Mouse (Mus musculus) brain, adult 2 months (tissue): ENCODE measurements around the gene Exosc6.
"Not testable (repeated sequence)": the region's sequence is repeated elsewhere in the genome, so short reads cannot be mapped to it uniquely, and the experiment has no call there.

Experiments
- DNase-seq: peaks from one replicate; pipeline ENCODE4 v3.0.0; 2011; ENCODE audit warnings: low read depth, low spot score

The Exosc6 gene

DNA sequence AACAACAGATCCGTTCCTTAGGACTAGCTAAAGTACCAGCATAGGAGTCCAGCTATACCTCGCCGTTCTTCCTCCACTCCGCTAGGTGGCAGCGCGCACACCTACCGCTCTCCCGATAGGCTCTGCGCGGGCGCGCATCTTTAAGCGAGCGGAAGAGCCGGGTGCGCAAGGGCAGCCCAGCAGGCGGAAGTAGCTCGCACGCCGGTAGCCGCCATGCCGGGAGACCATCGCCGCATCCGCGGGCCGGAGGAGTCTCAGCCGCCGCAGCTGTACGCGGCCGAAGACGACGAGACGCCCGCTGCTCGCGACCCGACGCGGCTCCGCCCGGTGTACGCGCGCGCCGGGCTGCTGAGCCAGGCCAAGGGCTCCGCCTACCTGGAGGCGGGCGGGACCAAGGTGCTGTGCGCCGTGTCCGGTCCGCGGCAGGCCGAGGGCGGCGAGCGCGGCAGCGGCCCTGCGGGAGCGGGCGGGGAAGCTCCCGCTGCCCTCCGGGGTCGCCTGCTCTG, at the start of gene Exosc6:
Exosc6 (plus strand) TSS at position 182 of the 506 bp plus-strand sequence.
- DNase-seq = peak; percentile 97

DNA sequence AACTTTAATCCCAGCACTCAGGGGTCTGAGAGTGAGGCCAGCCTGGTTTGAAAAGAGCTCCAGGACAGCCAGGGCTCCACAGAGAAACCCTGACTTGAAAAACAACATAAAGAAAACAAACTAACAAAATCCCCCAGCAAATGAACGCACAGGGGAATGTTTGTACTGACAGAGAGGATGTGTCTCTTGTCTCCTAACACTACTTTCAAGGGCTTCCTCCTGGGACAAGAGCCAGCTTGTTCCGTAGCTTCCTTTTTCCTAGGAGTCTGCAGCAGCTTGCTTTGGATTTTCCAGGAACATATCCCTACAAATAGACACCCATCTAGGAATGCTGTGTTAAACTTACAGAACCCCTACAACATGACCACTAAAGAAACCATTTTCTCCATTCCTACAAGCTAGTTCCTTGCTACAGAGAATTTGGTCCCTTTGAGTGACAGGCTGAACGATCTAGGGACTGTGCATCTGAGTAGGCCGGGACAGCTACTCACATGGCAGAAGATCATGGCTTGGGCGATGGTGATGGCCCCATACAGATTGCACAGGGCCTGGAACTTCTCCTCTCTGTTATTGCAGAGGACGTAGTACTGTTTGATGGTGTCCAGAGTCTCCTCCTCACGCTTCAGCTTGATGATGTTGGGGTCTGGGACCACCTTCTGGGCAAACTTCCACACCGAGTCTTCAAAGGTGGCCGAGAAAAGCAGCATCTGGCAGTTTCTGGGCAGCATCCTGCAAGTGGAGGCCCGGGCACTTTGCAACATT, 45.7 kb upstream of the Exosc6 start:
- DNase-seq = not testable (repeated sequence)

DNA sequence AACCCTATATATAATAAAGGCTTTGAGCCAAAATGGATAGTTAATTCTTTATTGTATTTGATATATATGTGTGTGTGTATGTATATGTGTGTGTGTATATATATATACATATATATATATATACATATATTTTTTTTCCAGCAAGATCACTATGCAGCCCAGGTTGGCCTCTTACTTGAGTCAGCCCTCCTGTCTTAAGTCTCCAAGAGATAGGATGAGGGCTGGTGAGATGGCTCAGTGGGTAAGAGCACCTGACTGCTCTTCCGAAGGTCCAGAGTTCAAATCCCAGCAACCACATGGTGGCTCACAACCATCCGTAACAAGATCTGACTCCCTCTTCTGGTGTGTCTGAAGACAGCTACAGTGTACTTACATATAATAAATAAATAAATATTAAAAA, 29.5 kb upstream of the Exosc6 start:
- DNase-seq = not testable (repeated sequence)

DNA sequence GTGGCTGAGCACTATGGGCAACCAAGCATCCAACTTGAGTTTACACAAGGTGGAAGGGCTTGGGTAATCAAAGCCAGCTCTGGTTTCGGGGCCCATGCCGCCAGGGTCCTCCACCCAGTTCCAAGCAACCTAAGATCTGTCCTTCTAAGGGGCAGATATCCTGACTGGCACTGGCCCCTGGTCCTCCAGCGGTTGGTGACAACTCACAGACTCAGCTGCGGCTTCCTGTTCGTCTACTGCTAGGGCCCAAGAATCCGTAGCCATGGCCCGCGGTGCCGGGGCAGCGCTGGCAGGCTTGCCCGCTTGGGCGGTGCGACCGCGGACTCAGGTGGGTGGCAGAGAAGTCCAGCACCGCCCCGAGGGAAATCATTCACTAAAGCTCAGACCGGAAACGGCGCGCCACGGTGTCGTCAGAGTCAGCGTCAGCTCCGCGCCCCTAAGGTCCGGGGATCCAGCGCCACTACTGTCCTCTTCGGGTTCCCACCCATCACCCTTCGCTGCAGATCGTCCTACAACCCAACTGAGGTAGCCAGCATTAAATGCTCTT, 28.7 kb upstream of the Exosc6 start:
- DNase-seq = peak; percentile 96

DNA sequence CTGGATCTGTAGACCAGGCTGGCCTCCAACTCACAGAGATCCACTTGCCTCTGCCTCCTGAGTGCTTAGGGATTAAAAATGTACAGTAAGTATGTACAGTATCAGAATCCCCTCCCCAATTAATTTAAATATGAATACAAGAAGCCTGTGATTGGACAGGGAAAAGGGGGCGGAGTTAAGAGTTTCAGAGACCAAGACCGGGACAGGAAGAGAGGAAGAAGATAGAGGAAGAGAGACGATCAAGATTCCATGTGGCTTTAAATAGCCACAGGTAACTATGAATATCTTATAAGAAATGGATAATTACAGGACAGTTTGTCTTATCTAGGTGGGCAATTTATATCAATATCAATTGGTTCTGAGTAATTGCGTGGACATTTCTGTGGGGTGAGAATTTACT, 26.6 kb upstream of the Exosc6 start:
- DNase-seq = no peak

DNA sequence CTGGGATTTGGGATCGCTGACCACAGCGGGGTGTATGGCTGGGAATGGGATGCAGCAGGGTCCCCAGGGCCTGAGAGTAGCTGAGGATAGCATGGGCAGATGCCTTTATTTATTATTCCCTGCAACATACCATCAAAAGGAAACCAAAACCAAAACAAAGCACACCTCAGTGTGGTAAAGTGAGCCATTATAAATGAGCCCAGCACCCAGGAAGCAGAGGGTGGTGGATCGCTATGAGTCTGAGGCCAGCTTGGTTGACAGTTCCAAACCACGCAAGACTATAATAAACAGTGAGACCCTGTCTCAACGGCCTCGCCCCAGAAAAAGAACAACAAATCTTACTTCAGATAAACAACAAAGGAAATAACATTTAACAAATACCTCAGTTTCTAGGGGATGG, 26.1 kb upstream of the Exosc6 start:
- no peak for DNase-seq

DNA sequence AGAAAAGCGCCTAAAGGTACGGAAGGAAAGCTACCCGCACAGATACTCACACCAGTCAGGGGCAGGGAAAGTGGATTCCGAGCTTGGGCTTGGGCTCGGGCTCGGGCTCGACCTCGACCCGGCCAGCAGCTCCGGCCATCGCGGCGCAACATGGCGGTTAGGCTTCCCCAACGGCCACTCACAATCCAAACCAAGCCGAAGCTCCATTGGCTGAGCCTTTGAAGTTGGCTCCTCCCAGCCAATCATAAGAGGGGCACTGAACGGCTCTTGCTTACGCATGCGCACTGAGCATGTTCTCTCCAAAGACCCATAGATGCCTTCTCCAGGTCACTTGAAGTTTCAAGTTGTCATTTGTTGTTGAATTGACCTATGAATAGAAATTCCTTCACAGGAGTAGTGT, 24.6 kb upstream of the Exosc6 start, which contains the start of gene Ddx19b:
Ddx19b (minus strand) TSS at position 180 of the 400 bp plus-strand sequence.
- no peak for DNase-seq

DNA sequence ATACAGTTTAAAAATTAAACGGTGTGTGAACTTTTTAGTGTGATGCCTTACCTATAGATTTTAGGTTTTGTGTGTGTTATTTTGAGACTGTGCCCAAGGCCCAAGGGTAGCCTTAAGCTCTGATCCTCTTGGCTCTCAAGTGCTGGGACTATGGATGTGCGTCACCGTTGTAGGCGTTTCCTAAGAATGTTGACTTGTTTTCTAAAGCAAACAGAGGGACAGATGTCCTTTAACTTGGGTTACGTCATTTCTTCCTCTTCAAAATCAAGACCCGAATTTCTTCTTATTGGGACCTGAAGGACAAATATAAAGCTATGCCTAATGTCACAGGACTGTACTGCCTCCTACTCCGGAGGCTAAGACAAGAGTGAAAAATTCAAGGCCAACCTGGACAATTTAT, 23.2 kb upstream of the Exosc6 start, which contains the start of gene Aars:
Aars (plus strand) TSS at position 229 of the 400 bp plus-strand sequence.
- DNase-seq = no peak

DNA sequence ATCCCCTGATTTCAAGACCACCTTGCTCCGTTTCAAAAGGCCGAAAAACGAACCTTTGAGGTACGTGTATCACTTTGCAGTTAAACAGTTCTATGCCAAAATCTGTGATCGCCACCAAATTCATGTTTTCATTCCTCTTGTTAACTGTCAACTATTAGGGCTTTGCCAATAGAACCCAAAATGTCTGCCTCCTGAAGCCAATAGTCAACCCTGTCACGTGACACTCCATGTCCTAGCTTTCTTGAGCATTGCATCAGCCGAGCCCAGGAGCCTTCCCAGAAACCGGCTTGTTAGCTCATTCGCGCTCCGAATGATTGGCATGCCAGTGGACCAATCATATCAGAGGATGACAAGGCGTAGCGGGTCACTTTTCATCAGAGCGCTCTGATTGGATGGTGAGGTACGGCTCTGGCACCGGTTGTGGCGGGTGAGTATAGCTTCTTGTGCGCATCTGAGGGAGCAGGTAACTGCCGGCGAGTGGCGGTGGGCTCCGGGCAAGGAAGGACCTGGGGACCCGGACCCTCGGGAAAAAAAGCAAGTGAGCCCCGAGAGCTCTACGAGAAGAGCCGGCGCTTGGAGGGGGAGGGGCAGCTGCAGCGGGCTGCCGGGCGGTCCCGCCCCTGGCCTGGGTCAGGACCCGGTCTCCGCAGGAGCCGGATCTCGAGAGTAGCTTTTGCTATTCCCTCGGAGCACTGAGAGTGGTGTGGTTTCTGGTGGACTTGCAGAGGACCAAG, 22.5 kb upstream of the Exosc6 start:
- DNase-seq = peak; percentile 100

DNA sequence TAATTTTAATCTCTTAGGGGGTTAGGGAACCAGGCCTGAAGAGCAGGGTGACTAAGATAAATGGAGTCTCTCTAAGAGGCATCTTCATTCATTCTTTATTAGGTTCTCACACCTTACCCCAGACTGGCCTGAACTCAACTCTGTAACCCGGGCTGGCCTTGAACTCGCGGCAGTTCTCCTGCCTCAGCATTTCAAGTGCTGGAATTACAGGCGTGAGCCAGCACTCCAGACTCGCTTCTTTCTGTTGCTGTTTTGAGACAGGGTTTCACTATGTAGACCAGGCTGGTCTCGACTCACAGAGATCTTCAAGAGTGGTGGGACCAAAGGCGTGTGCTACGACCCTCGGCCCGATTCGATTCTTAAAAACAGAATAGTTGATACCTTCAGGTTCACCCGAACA, 21.9 kb upstream of the Exosc6 start:
- DNase-seq = peak; percentile 43

DNA sequence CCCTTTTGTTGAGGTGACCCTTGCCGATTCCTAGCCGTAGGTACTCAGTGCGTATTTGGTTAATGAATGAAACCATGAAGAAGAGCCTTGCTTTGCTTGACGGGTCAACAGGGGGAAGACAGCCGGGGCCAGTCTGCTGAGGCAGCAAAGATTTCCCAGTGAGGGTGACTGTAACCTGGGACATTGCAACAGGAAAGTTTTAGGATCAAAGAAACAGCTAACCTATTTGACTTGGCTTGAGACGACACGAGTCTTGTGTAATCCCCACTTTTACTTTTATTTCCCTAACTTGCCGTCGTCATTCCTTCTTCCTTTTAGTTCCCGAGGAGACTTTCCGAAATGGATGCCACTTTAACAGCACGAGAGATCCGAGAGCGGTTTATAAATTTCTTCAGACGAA, 19.5 kb upstream of the Exosc6 start:
- no peak for DNase-seq

DNA sequence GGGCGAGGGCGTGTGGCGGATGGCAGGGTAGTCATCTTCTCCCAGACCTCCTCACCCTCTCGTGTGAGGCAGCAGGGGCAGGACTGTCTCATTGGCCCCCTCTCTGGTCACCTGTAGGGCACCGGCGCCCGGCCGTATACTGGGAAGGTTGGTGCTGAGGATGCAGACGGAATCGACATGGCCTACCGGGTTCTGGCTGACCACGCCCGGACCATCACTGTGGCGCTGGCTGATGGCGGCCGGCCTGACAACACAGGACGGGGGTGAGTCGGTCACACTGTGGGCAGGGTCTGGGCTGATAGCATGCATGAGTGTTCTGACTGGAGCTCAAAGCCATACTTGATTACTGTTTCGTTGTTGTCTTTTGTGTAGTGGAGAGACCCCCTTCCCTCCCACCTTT, 13.6 kb upstream of the Exosc6 start:
- DNase-seq = no peak

DNA sequence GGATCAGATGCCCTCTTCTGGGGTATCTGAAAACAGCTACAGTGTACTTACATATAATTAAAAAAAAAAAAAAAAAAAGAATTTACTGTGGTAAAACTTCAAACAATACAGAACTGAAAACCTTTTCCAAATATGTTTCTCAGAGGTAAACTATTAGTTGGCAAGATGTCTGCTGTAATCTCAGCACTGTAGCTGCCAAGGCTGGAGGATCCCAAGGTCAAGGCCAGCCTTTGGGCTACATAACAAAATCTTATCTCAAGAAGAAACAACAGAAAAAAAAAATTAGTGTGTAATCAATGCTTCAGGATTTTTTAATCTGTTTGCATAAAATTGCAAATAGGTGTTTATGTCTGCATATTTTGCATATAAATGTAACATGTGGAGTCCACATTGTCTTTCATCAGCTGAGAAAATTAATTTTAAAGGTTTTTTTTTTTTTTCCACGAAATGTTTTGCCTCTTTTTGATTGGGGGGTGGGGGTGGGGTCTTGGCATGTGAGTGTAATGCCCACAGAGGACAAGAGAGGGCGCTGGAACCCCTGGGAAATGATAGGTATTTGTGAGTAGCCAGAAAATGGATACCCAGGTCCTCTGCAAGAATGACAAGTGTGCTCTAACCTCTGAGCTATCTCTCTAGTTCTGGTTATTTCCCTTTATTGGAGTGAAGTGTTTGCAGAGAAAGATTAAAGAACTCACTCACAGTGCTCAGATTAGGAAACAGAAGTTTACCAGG, 12.0 kb upstream of the Exosc6 start:
- no peak for DNase-seq

DNA sequence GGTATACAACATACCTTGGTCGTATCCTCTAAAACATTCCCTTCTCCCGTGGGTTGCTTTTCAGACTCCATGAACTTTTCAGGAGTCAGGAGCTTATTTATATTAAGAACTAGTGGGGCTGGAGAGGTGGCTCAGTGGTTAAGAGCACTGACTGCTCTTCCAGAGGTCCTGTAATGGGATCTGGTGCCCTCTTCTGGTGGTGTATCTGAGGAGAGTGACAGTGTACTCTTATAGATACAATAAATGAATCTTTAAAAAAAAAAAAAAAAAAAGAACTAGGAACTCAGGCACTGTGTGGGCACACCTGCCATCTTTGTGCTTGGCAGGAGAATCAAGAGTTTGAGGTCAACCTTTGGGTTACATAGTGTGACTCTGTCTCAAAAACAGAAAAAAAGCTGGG, 7.4 kb upstream of the Exosc6 start:
- DNase-seq = no peak

DNA sequence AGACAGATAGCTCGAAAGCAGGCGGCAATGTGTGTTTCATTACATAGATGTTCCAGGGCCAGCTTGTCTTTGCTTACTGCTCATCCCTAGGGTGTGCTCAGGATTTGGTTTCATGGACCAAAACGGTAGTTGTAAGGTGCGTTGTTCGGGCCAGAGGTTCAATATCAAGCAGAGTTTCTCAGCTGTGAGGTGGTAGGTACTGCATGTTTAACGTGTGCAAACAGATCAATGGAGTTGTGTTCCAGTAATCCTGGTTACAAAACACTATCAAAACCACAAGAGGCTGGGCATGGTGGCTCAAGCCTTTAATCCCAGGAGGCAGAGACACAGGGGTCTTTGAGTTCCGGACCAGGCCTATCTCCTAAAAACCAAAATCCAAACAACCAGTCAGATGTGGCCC, 7.0 kb upstream of the Exosc6 start:
- DNase-seq = no peak

DNA sequence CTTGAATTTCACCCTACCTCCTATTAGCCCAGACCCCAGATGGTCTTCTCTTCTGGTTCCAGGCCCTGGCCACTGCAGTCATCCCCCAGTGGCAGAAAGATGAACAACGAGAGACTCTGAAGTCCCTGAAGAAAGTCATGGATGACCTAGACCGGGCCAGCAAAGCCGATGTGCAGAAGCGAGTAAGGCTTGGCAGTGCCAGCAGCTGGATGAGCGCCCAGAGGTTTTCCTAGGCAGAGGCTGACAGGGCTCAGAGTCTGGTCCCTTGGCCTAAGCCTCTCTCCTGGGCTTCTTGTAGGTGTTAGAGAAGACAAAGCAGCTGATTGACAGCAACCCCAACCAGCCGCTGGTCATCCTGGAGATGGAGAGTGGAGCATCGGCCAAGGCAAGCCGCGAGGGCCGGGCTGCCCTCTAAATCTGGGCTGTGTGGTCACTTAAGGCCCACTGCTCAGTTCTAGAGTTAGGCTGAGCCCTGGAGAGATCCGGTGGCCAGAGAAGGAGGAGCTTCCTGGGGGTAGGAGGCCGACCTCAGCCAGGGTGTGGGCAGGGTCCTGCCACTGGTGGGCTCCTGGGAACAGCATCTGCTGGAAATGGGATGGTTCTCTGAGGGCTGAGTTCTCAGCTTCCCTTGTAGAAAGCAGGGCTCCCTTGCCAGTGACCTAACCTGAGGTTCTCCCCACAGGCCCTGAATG, 2.2 kb upstream of the Exosc6 start:
- no peak for DNase-seq

DNA sequence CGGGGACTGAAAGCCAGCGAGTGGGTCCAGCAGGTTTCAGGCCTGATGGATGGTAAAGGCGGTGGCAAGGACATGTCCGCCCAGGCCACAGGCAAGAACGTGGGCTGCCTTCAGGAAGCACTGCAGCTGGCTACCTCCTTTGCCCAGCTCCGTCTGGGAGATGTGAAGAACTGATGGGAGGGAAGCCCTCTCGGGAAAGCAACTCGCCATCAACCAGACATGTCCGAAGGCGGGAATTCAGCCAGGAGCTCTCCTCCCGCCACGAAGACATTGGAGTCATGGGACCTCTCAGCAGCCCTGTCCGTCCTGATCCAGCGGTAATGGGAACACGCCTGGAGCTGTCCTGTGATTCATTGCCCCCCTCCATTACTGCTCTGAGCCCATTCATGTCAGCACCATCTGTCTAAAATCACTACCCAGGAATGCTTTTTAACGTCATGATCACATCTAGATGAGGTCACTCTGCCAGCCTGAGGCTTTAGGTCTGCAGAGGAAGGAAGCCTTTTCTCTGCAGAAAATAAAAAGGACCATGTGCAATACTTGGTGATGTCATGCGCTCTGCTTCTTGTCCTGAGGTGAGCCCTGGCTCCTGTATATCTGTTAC, 1.0 kb upstream of the Exosc6 start:
- no peak for DNase-seq

DNA sequence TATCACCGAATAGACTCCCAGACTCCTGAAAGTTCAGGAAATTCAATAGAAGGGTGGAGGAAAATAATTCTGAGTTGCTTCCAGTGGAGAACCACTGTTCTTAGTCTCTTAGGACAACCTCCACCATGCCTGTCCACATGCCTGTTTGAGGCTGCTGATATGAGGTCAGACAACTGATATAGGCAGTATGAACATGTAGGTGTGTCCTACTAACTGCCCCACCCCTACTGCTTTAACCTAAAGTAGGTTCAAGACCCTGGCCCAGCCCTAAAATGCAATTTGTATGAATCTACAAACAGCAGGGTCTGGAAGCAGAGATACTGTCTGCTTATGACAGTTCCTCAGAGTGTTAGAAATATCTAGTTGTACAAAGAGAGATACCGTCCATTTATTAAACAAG, 478 bp upstream of the Exosc6 start:
- DNase-seq = no peak

DNA sequence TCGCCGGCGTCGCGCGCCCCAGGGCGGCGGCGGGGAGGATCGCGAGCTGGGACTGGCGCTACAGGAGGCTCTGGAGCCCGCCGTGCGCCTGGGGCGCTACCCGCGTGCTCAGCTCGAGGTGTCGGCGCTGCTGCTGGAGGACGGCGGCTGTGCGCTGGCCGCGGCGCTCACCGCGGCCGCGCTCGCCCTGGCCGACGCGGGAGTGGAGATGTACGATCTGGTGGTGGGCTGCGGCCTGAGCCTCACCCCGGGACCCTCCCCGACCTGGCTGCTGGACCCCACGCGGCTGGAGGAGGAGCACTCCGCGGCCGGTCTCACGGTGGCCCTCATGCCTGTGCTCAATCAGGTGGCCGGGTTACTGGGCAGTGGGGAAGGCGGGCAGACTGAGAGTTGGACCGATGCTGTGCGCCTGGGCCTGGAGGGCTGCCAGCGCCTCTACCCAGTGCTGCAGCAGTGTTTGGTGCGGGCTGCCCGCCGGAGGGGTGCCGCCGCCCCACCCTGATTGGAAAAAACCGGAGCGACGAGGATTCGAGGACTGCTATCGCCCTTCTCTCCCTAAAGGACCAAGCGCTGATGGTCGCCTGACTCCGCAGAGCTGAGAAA, 653 bp downstream of the Exosc6 start:
- peak; percentile 50 for DNase-seq

DNA sequence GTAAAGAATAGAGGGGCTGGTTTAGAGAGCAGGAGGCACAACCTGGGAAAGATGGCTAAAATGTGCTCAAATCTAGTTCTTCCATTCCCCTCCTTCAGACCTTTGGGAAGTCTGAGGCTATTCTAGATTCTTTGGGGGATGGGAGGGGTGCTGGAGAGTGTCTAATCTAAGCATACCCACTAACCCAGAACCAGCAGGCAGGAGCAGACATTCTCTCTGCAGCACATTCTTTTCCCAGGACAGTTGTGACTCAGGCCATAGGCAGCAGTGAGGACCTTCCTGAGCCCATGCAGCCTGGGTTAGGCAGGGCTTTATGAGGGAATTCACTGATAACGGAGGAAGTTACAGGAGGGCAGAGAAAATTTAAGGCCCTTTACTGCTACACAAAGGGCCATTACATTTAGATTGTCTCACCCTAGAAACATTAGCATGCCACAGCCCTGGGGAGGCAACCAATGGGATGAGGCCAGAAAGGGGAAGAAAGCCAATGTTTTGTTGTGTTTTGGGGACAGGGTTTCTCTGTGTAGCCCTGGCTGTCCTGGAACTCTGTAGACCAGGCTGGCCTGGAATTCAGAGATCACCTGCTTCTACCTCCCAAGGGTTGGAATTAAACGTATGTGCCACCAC, 2.9 kb downstream of the Exosc6 start:
- DNase-seq = no peak
